Mouse (Mus musculus): ENCODE results near the gene Hrasls.

- TF ChIP-seq CTCF (IDR thresholded peaks at IDR 0.05 in 2 of 3, conservative IDR thresholded peaks at IDR 0.05 in 1 of 3; ENCODE audit: control insufficient read depth in 1 of 3, insufficient read depth in 1 of 3, low read depth in 2 of 3, low read length in 3 of 3, poor library complexity in 1 of 3, severe bottlenecking in 1 of 3) = no peak
- no peak for TF ChIP-seq MEF2A (IDR thresholded peaks at IDR 0.05; ENCODE audit: extremely low read depth, insufficient replicate concordance, low read depth, low read length, poor library complexity, severe bottlenecking)
- no peak for TF ChIP-seq KAT2A (conservative IDR thresholded peaks at IDR 0.05; ENCODE audit: low read depth, low read length)
- no peak for TF ChIP-seq EP300 (IDR thresholded peaks at IDR 0.05; ENCODE audit: low read depth in 1 of 2, low read length in 2 of 2)
- TF ChIP-seq POLR2A (IDR thresholded peaks at IDR 0.05; ENCODE audit: control insufficient read depth in 1 of 2, insufficient read depth in 1 of 2, low read depth in 1 of 2, low read length in 2 of 2, poor library complexity in 1 of 2) = no peak
- TF ChIP-seq GATA1 (IDR thresholded peaks at IDR 0.05; ENCODE audit: low read depth, low read length) = no peak
- no peak for TF ChIP-seq ELF1 (IDR thresholded peaks at IDR 0.05; ENCODE audit: low read depth, low read length)
- no peak for TF ChIP-seq SMC3 (IDR thresholded peaks at IDR 0.05; ENCODE audit: low read depth, low read length)
- no peak for TF ChIP-seq ZKSCAN1 (IDR thresholded peaks at IDR 0.05; ENCODE audit: low read depth, low read length)
- no peak for TF ChIP-seq USF1 (IDR thresholded peaks at IDR 0.05; ENCODE audit: low read depth, low read length)
- TF ChIP-seq HCFC1 (IDR thresholded peaks at IDR 0.05; ENCODE audit: low read depth, low read length) = no peak
- TF ChIP-seq ZC3H11A (IDR thresholded peaks at IDR 0.05; ENCODE audit: low read depth, low read length) = no peak
These were observed 7.2 kb downstream of the Hrasls start for GRCm38 (mm10) chr16:29216395-29217295.

Measured in MEL (cell line).